ENCODE assay signal across 8 mouse cellular contexts in the genomic region with DNA sequence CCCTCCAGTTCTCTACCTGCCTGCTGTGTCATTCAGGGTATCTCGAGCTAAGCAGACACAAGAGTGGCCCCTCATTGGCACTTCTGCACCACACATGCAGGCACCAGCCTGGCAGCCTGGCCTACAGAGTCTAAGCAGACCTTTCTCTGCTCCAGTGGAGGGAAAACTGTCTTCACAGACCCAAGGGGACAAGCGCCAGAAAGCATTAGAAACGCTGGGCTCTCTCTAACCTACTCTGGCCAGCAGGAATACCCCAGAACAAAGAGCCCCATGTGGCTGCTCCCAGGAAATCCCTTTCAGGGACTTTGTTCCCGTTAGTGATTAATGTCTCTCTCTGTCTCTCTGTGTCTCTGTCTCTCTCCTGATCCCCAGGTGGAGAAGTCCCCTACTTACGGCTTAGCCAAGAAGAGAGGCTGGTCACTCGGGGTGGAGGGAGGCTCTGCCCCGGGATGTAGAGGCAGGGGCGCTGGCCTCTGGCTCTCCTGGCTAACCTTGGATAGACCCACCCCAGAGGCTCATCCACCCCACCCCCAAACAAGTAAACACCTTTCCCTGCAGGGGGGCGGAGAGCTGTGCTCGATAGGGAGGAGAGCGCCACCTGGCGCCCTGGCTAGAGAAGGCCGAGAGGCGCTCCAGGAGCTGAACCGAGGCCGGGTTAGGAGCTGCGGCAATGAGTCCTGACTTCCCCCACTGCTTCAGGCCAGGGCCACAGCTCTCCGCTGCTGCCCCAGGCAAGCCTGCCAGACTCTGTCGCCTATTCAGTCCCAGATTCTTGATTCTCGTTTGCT. TPM values are rescaled to one million over a fixed set of nuclear protein-coding genes. Genes with fewer than 3 reads are reported as not detected.
DNase-seq lines count a peak whose midpoint lies in the region; ATAC-seq and TF ChIP-seq lines count a peak whose summit lies in the region.

No protein-coding gene starts in this region.

- peak overlapping the region; percentile 99 for H3K27ac ChIP-seq in forebrain, embryonic 13.5 days
- no peak overlapping the region for H3K27ac ChIP-seq in heart, embryonic 16.5 days (ENCODE audit: low read length)
- H3K27ac ChIP-seq in liver, embryonic 11.5 days (ENCODE audit: low read depth, low read length), result no peak overlapping the region
- H3K27ac ChIP-seq in neural tube, embryonic 12.5 days, result peak overlapping the region; percentile 97
- H3K27ac ChIP-seq in testis, adult 2 months (ENCODE audit: control insufficient read depth, insufficient read depth, low read depth, low read length), result no peak overlapping the region

- WGBS in forebrain, embryonic 13.5 days, result 4% methylated on average over 20 of the region's 20 CpGs
- WGBS in heart, embryonic 16.5 days, result 7% methylated on average over 19 of the region's 20 CpGs
- WGBS in liver, embryonic 11.5 days, result 6% methylated on average over 20 of the region's 20 CpGs
- WGBS in neural tube, embryonic 12.5 days, result 5% methylated on average over 20 of the region's 20 CpGs

- 0 out of 2 replicates have a peak, but pooled peaks cover 2% of the 10 kb centered on the region for H3K36me3 ChIP-seq in forebrain, embryonic 13.5 days (ENCODE audit: poor library complexity, severe bottlenecking)
- H3K36me3 ChIP-seq in heart, embryonic 16.5 days (ENCODE audit: control insufficient read depth, insufficient read depth), result no peaks in the 10 kb centered on the region
- no peaks in the 10 kb centered on the region for H3K36me3 ChIP-seq in liver, embryonic 11.5 days (ENCODE audit: control insufficient read depth, insufficient read depth, low read length)
- H3K36me3 ChIP-seq in neural tube, embryonic 12.5 days, result peaks cover 4% of the 10 kb centered on the region; the same call in 1 of the 2 replicates
- H3K36me3 ChIP-seq in testis, adult 2 months (ENCODE audit: control insufficient read depth, insufficient read depth, low read length), result no peaks in the 10 kb centered on the region

- DNase-seq in CD8-positive naive resting alpha-beta T cell, adult 2 months (ENCODE audit: low read depth in 2 of 2, low spot score in 2 of 2), result peak; percentile 9 to 13
- DNase-seq in c-Kit-positive CD71-positive TER-119-positive erythroid progenitor cells, embryonic 14.5 days (ENCODE audit: low spot score), result peak; percentile 10
- peak; percentile 77 for DNase-seq in kidney, postnatal 14 days
- peak; percentile 69 for DNase-seq in liver, embryonic 11.5 days (ENCODE audit: low spot score)

- TF ChIP-seq CTCF in testis, adult 2 months (IDR thresholded peaks at IDR 0.05; ENCODE audit: control insufficient read depth, insufficient read depth, insufficient replicate concordance, low read depth, low read length), result peak; percentile 73; the same call in 1 of the 2 replicates

- peak; percentile 17 for ATAC-seq in forebrain, embryonic 13.5 days
- 0 out of 2 replicates have a peak, but pooled peaks have one; percentile 16 for ATAC-seq in heart, embryonic 16.5 days (replicated peaks; ENCODE audit: extremely low read depth, insufficient read depth, low FRiP score)
- peak; percentile 34; the same call in 1 of the 2 replicates for ATAC-seq in liver, embryonic 11.5 days (replicated peaks; ENCODE audit: low FRiP score)
- ATAC-seq in neural tube, embryonic 12.5 days (ENCODE audit: low FRiP score, low read depth), result peak; percentile 27

- peak overlapping the region; percentile 64 for H3K4me2 ChIP-seq in forebrain, embryonic 13.5 days
- peak overlapping the region; percentile 45 for H3K4me2 ChIP-seq in heart, embryonic 16.5 days (ENCODE audit: low read depth, low read length)
- peak overlapping the region; percentile 33 for H3K4me2 ChIP-seq in liver, embryonic 11.5 days
- peak overlapping the region; percentile 58 for H3K4me2 ChIP-seq in neural tube, embryonic 12.5 days (replicated peaks)

- no peaks in the 10 kb centered on the region for H3K27me3 ChIP-seq in forebrain, embryonic 13.5 days
- peaks cover 6% of the 10 kb centered on the region for H3K27me3 ChIP-seq in heart, embryonic 16.5 days (ENCODE audit: control insufficient read depth, insufficient read depth, low read length)
- H3K27me3 ChIP-seq in liver, embryonic 11.5 days (replicated peaks; ENCODE audit: control insufficient read depth, insufficient read depth, low read length), result peaks cover 24% of the 10 kb centered on the region
- H3K27me3 ChIP-seq in neural tube, embryonic 12.5 days (replicated peaks), result 0 out of 2 replicates have a peak, but pooled peaks cover 10% of the 10 kb centered on the region
- H3K27me3 ChIP-seq in testis, adult 2 months (ENCODE audit: control insufficient read depth, insufficient read depth, low read length), result no peaks in the 10 kb centered on the region

- H3K4me1 ChIP-seq in forebrain, embryonic 13.5 days, result peaks cover 48% of the 10 kb centered on the region
- peaks cover 35% of the 10 kb centered on the region for H3K4me1 ChIP-seq in heart, embryonic 16.5 days (ENCODE audit: control insufficient read depth, insufficient read depth, low read length)
- H3K4me1 ChIP-seq in liver, embryonic 11.5 days (replicated peaks; ENCODE audit: control insufficient read depth, insufficient read depth, low read length), result 0 out of 2 replicates have a peak, but pooled peaks cover 4% of the 10 kb centered on the region
- H3K4me1 ChIP-seq in neural tube, embryonic 12.5 days, result peaks cover 43% of the 10 kb centered on the region
- peaks cover 15% of the 10 kb centered on the region for H3K4me1 ChIP-seq in testis, adult 2 months (ENCODE audit: control insufficient read depth, insufficient read depth, low read length)

- peak overlapping the region; percentile 57 for H3K9ac ChIP-seq in forebrain, embryonic 13.5 days
- H3K9ac ChIP-seq in heart, embryonic 16.5 days (ENCODE audit: low read length), result peak overlapping the region; percentile 56
- no peak overlapping the region for H3K9ac ChIP-seq in liver, embryonic 11.5 days (ENCODE audit: low read depth, low read length)
- peak overlapping the region; percentile 48 for H3K9ac ChIP-seq in neural tube, embryonic 12.5 days

- peak overlapping the region; percentile 20 for H3K4me3 ChIP-seq in forebrain, embryonic 13.5 days
- no peak overlapping the region for H3K4me3 ChIP-seq in heart, embryonic 16.5 days (ENCODE audit: low read length)
- no peak overlapping the region for H3K4me3 ChIP-seq in liver, embryonic 11.5 days (ENCODE audit: low read depth, low read length)
- H3K4me3 ChIP-seq in neural tube, embryonic 12.5 days, result 0 out of 2 replicates have a peak overlapping the region, but pooled peaks have one; percentile 7
- H3K4me3 ChIP-seq in testis, adult 2 months (ENCODE audit: control insufficient read depth, low read depth, low read length), result no peak overlapping the region

- no peak for TF ChIP-seq POLR2A in testis, adult 2 months (IDR thresholded peaks at IDR 0.05; ENCODE audit: control insufficient read depth, low read depth, low read length)

- peaks cover 6% of the 10 kb centered on the region for H3K9me3 ChIP-seq in forebrain, embryonic 13.5 days (replicated peaks)
- peaks cover 4% of the 10 kb centered on the region for H3K9me3 ChIP-seq in heart, embryonic 16.5 days (replicated peaks; ENCODE audit: control insufficient read depth, low read length)
- H3K9me3 ChIP-seq in liver, embryonic 11.5 days (ENCODE audit: control insufficient read depth, low read length), result no peaks in the 10 kb centered on the region
- peaks cover 4% of the 10 kb centered on the region for H3K9me3 ChIP-seq in neural tube, embryonic 12.5 days

RNA-seq across cellular contexts. Expression of a gene that starts 49.9 kb away (rescaled TPM):
- 0.33 TPM in 1 of 2 replicates, not detected in the other for polyA plus RNA-seq in forebrain, embryonic 13.5 days (2015; fragmentation: Nextera tagmentation; extraction: Ambion mirVana)
- polyA plus RNA-seq in heart, embryonic 16.5 days (2015; fragmentation: Nextera tagmentation; extraction: Ambion mirVana), result 0.20 TPM in 1 of 2 replicates, not detected in the other
- polyA plus RNA-seq in liver, embryonic 11.5 days (2014; fragmentation: Nextera tagmentation; extraction: Ambion mirVana), result not detected in 2 replicates
- 0.38 TPM in 1 of 2 replicates, not detected in the other for polyA plus RNA-seq in neural tube, embryonic 12.5 days (2016; fragmentation: Nextera tagmentation; extraction: Ambion mirVana)
- polyA plus RNA-seq in testis, adult 2 months (2012; rRNA removed), result not detected in 2 replicates

Comparison
In these comparisons a context has a peak if more than half of its experiments do, and no peak if none do; other contexts are left out.
1. DNase-seq: peak in every context shown above with its lines; median percentile 77 in kidney, postnatal 14 days; 69 in liver, embryonic 11.5 days; 11 in CD8-positive naive resting alpha-beta T cell, adult 2 months; 10 in c-Kit-positive CD71-positive TER-119-positive erythroid progenitor cells, embryonic 14.5 days.
2. H3K27ac ChIP-seq: peak in forebrain, embryonic 13.5 days (single experiment) and neural tube, embryonic 12.5 days (single experiment); none in heart, embryonic 16.5 days (single experiment), liver, embryonic 11.5 days (single experiment) and testis, adult 2 months (single experiment).
3. H3K4me3 ChIP-seq: peak in forebrain, embryonic 13.5 days (single experiment) and neural tube, embryonic 12.5 days (single experiment); none in heart, embryonic 16.5 days (single experiment), liver, embryonic 11.5 days (single experiment) and testis, adult 2 months (single experiment).
4. Peak in every context shown above with its lines, with median percentiles within 50 percentile points of each other: ATAC-seq and H3K4me2 ChIP-seq.